Mouse (Mus musculus) liver, embryonic 14.5 days (tissue): ENCODE data around the gene Nkd2. TPM values are rescaled to one million over a fixed set of nuclear protein-coding genes. Genes with fewer than 3 reads are reported as not detected.
A peak's percentile ranks its signal among the peaks of the same experiment; 100 is the strongest.

Experiments
- ATAC-seq: fragments of 200-750 bp; cut with Nextera tagmentation; 2 replicates; pipeline ENCODE4 v1.8.0; 2017; ENCODE audit warnings: moderate number of reproducible peaks, mild to moderate bottlenecking, moderate library complexity; ENCODE audit not compliant: insufficient read depth
- DNase-seq, 3 experiments: peaks; one replicate each; pipeline ENCODE4 v3.0.0-alpha.2; 2012 to 2013; ENCODE audit warnings: low read depth in 3 of 3, low spot score in 3 of 3
- H3K27ac ChIP-seq: fragments of 300-500 bp; sonication (generic); 2 replicates; pipeline ENCODE4 v1.5.1; 2014; ENCODE audit warnings: moderate library complexity, mild to moderate bottlenecking, control low read depth, inconsistent platforms
- H3K27me3 ChIP-seq: fragments of 300-500 bp; sonication (generic); 2 replicates; pipeline ENCODE4 v1.6.1; 2014; ENCODE audit warnings: mild to moderate bottlenecking, low read length, moderate library complexity; ENCODE audit not compliant: control insufficient read depth, insufficient read depth
- H3K36me3 ChIP-seq: fragments of 300-500 bp; sonication (generic); replicated peaks from 2 replicates; pipeline ENCODE4 v1.6.1; 2014; ENCODE audit warnings: low read depth; ENCODE audit not compliant: control insufficient read depth, insufficient read depth
- H3K4me1 ChIP-seq, 2 experiments: fragments of 200-500 bp in 1 of 2; fragments of 300-500 bp in 1 of 2; sonication (generic) in 1 of 2; replicated peaks; 2 replicates each; pipeline ENCODE4 v1.6.1; 2012 to 2014; ENCODE audit warnings: antibody characterized with exemption in 1 of 2, inconsistent platforms in 1 of 2, low read length in 1 of 2; ENCODE audit not compliant: control insufficient read depth in 2 of 2, insufficient read depth in 2 of 2
- H3K4me2 ChIP-seq: fragments of 300-500 bp; sonication (generic); 2 replicates; pipeline ENCODE4 v1.6.1; 2014; ENCODE audit warnings: low read depth, mild to moderate bottlenecking, control low read depth, moderate library complexity
- H3K4me3 ChIP-seq, 2 experiments: fragments of 200-500 bp in 1 of 2; fragments of 300-500 bp in 1 of 2; sonication (generic) in 1 of 2; 2 replicates each; pipeline ENCODE4 v1.5.1; 2012 to 2014; ENCODE audit warnings: low read depth in 2 of 2, low read length in 2 of 2, mild to moderate bottlenecking in 2 of 2, control low read depth in 1 of 2, inconsistent platforms in 1 of 2, moderate library complexity in 1 of 2; ENCODE audit not compliant: insufficient read depth in 1 of 2
- H3K9ac ChIP-seq: fragments of 300-500 bp; sonication (generic); replicated peaks from 2 replicates; pipeline ENCODE4 v1.6.1; 2014; ENCODE audit warnings: mild to moderate bottlenecking, control low read depth, moderate library complexity
- H3K9me3 ChIP-seq: fragments of 300-500 bp; sonication (generic); 2 replicates; pipeline ENCODE4 v1.6.1; 2016; ENCODE audit warnings: low read length, mixed read lengths; ENCODE audit not compliant: control insufficient read depth
- CTCF ChIP-seq: IDR thresholded peaks from 2 replicates; pipeline ENCODE4 v1.5.1; 2016; ENCODE audit warnings: antibody characterized with exemption, low read depth, control low read depth
- EP300 ChIP-seq: IDR thresholded peaks from 2 replicates; pipeline ENCODE4 v1.6.1; 2016; ENCODE audit warnings: antibody characterized with exemption, low read depth
- WGBS: fragments of 180-500 bp; shearing (Covaris S2); extraction: QIAGEN DNeasy Blood & Tissue Kit; methylation state at CpG from one replicate; pipeline ENCODE4 v1.1.7; 2014; ENCODE audit not compliant: insufficient replicate concordance; 5-methylcytosine and 5-hydroxymethylcytosine counted together
- polyA plus RNA-seq, 2 experiments: library from polyadenylated mRNA; depleted of rRNA in 1 of 2; stranded (reverse) in 1 of 2; unstranded in 1 of 2; fragments of >200 nt; fragmentation: Nextera tagmentation in 1 of 2; extraction: Ambion mirVana in 1 of 2; gene quantifications; 2 replicates each; pipeline versions ENCODE4 v1.2.1 to v1.2.3; 2012 to 2014

Gene Nkd2
- polyA plus RNA-seq, 2 experiments: 0.15 to 0.19 TPM

DNA sequence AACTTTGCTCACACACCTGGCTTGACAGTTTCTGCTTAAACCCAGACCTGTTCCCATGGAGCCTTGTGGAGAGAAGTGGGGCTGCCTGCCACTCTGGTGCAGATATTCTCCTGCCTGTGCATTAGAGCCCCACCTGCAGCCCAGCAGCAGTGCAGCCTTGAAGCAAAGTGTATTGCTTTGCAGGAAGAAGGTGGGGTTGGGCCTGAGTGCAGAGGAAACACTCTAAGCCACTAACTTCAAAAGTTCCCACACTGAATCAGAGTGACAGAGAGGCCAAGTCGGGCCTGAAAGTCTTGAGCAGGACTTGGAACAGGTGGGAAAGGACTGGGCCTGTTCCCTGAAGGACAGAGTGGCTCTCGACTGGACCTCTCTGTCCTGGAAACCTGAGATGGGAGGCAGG, 74.8 kb downstream of the Nkd2 start:
- no peak overlapping the region for H3K27ac ChIP-seq
- DNase-seq (no peak), ATAC-seq (no peak)
- H3K4me3 ChIP-seq: no peak overlapping the region
- TF ChIP-seq EP300 (no peak), CTCF (no peak)
- no peaks in the 10 kb centered on the region for H3K36me3 ChIP-seq
- no peak overlapping the region for H3K4me2 ChIP-seq
- WGBS: 30% methylated on average over 2 of the region's 2 CpGs
- H3K27me3 ChIP-seq: no peaks in the 10 kb centered on the region
- no peak overlapping the region for H3K9ac ChIP-seq
- no peaks in the 10 kb centered on the region for H3K9me3 ChIP-seq
- peaks cover 0 to 34% of the 10 kb centered on the region in 2 experiments; a peak in 2 of 4 replicates for H3K4me1 ChIP-seq

DNA sequence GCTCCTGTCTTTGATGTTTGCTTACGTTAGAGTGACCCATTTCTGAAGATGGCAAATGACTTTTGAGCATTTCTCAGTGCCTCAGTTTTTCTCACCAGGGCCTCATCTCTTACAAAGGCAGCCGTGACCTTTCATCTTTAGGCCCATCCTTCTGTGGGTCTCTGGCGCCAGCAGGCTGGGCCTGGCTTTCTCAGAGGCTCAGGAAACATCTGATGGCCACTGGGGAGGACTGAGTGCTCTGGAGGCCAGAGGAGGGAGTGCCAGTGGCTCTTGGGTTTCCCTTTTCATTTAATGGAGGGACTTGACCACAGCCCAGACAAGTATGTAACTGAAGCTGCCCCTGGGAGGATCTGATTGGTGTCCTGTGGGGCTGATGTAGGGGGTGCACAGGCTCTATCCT, 76.3 kb downstream of the Nkd2 start:
- no peaks in the 10 kb centered on the region for H3K36me3 ChIP-seq
- 54% methylated on average over 3 of the region's 3 CpGs for WGBS
- ATAC-seq (no peak), DNase-seq (no peak)
- no peak overlapping the region for H3K27ac ChIP-seq
- H3K4me1 ChIP-seq: peaks cover 0 to 38% of the 10 kb centered on the region in 2 experiments; a peak in 2 of 4 replicates
- H3K9ac ChIP-seq: no peak overlapping the region
- no peaks in the 10 kb centered on the region for H3K27me3 ChIP-seq
- no peaks in the 10 kb centered on the region for H3K9me3 ChIP-seq
- H3K4me3 ChIP-seq: no peak overlapping the region
- no peak overlapping the region for H3K4me2 ChIP-seq
- TF ChIP-seq EP300 (no peak), CTCF (no peak)

DNA sequence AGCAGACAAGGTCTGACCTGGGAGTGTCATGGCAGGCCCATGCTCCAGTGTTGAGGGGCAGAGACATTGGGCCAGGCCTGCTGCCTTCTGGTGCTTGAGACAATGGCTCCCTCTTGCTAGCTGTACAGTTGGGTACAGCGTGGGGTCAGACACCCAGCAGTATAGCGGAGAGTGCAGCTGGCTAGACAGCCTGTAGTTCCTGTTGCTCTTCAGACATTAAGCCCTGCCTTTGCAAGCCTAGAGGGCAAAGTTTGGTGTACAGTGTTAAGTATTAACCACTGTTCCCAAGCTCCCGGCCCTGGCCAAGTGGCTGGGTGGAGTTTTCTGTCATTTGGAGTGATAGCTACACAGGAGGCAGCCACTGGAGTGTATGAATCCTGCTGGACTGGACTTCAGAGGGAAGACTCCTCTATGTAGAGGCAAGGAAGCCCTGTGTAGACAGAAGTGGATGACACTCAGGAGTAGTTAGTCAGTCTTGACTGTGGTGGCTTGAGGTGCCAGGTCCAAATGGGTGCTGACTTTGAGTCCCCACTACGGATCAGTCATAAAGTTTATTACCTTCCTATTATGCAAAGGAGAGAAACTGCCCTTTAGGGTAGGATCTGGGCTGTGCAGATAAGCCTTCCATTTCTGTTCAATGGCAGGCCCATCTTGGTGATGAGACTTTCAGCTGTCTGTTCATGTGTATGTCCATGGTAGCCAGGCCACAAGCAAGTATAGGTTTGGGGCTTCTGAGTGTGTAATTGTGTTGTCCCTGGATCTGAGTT, 77.3 kb downstream of the Nkd2 start:
- peak overlapping the region; percentile 40 for H3K4me2 ChIP-seq
- peaks cover 0 to 41% of the 10 kb centered on the region in 2 experiments; a peak in 3 of 4 replicates for H3K4me1 ChIP-seq
- no peak overlapping the region for H3K4me3 ChIP-seq
- no peaks in the 10 kb centered on the region for H3K9me3 ChIP-seq
- 42% methylated on average over 4 of the region's 4 CpGs for WGBS
- TF ChIP-seq EP300 (no peak), CTCF (0 out of 2 replicates have a peak, but pooled peaks have one; percentile 11)
- no peaks in the 10 kb centered on the region for H3K27me3 ChIP-seq
- peak in 1 of 3 experiments; percentile 30 for DNase-seq
- H3K9ac ChIP-seq: no peak overlapping the region
- H3K36me3 ChIP-seq: no peaks in the 10 kb centered on the region
- peak; percentile 63 for ATAC-seq
- no peak overlapping the region for H3K27ac ChIP-seq

Other genes starting within 250 kb of the Nkd2 start
- gene Clptm1l, start 243.6 kb downstream of the Nkd2 start, polyA plus RNA-seq (2012; rRNA removed): 53.1 and 57.7 TPM in 2 replicates
- 58.9 and 67.7 TPM in 2 replicates for gene Clptm1l, start 243.6 kb downstream of the Nkd2 start, polyA plus RNA-seq (2014; fragmentation: Nextera tagmentation; extraction: Ambion mirVana)
- gene Tert, start 220.7 kb downstream of the Nkd2 start, polyA plus RNA-seq (2012; rRNA removed): 2.2 and 2.6 TPM in 2 replicates
- 0.47 and 0.62 TPM in 2 replicates for gene Tert, start 220.7 kb downstream of the Nkd2 start, polyA plus RNA-seq (2014; fragmentation: Nextera tagmentation; extraction: Ambion mirVana)
- not detected in 2 replicates for gene Slc6a18, start 169.6 kb downstream of the Nkd2 start, polyA plus RNA-seq (2012; rRNA removed)
- not detected in 2 replicates for gene Slc6a18, start 169.6 kb downstream of the Nkd2 start, polyA plus RNA-seq (2014; fragmentation: Nextera tagmentation; extraction: Ambion mirVana)
- gene Slc6a19, start 142.8 kb downstream of the Nkd2 start, polyA plus RNA-seq (2012; rRNA removed): 1.2 and 1.4 TPM in 2 replicates
- 1.0 and 1.2 TPM in 2 replicates for gene Slc6a19, start 142.8 kb downstream of the Nkd2 start, polyA plus RNA-seq (2014; fragmentation: Nextera tagmentation; extraction: Ambion mirVana)
- 9.2 and 9.9 TPM in 2 replicates for gene Slc12a7, start 114.5 kb downstream of the Nkd2 start, polyA plus RNA-seq (2012; rRNA removed)
- gene Slc12a7, start 114.5 kb downstream of the Nkd2 start, polyA plus RNA-seq (2014; fragmentation: Nextera tagmentation; extraction: Ambion mirVana): 7.8 and 9.8 TPM in 2 replicates
- gene Trip13, start 90.2 kb upstream of the Nkd2 start, polyA plus RNA-seq (2012; rRNA removed): 6.9 and 11.5 TPM in 2 replicates
- 21.9 TPM in 2 replicates for gene Trip13, start 90.2 kb upstream of the Nkd2 start, polyA plus RNA-seq (2014; fragmentation: Nextera tagmentation; extraction: Ambion mirVana)
- gene Brd9, start 90.2 kb upstream of the Nkd2 start, polyA plus RNA-seq (2012; rRNA removed): 14.4 and 16.7 TPM in 2 replicates
- 10.6 and 15.9 TPM in 2 replicates for gene Brd9, start 90.2 kb upstream of the Nkd2 start, polyA plus RNA-seq (2014; fragmentation: Nextera tagmentation; extraction: Ambion mirVana)
- not detected in 2 replicates for gene Zdhhc11, start 116.2 kb upstream of the Nkd2 start, polyA plus RNA-seq (2012; rRNA removed)
- not detected in 2 replicates for gene Zdhhc11, start 116.2 kb upstream of the Nkd2 start, polyA plus RNA-seq (2014; fragmentation: Nextera tagmentation; extraction: Ambion mirVana)
- gene Tppp, start 161.8 kb upstream of the Nkd2 start, polyA plus RNA-seq (2012; rRNA removed): 0.23 and 0.29 TPM in 2 replicates
- 0.08 and 0.15 TPM in 2 replicates for gene Tppp, start 161.8 kb upstream of the Nkd2 start, polyA plus RNA-seq (2014; fragmentation: Nextera tagmentation; extraction: Ambion mirVana)
- 5.2 and 5.5 TPM in 2 replicates for gene Cep72, start 214.7 kb upstream of the Nkd2 start, polyA plus RNA-seq (2012; rRNA removed)
- 8.5 and 8.6 TPM in 2 replicates for gene Cep72, start 214.7 kb upstream of the Nkd2 start, polyA plus RNA-seq (2014; fragmentation: Nextera tagmentation; extraction: Ambion mirVana)